Mouse (Mus musculus) liver, postnatal 0 days (tissue): ENCODE measurements at regions not wholly inside any gene's neighbourhood (a gene's known extent, or its start where the extent isn't known, plus 50 kb on each side); places are given as distances from the start of the nearest gene placed in this dataset.

Experiments used
- CTCF ChIP-seq: sonication (generic); IDR thresholded peaks from 2 replicates; pipeline ENCODE4 v1.5.1; 2016; ENCODE audit warnings: antibody characterized with exemption, low read depth
- EP300 ChIP-seq: IDR thresholded peaks from 2 replicates; pipeline ENCODE4 v1.6.1; 2016; ENCODE audit warnings: antibody characterized with exemption, low read depth, mild to moderate bottlenecking

- 0 out of 2 replicates have a peak, but pooled peaks have one; percentile 12 for TF ChIP-seq CTCF
- TF ChIP-seq EP300, result no peak
These were observed 868.8 kb upstream of the Acvr2a start for GRCm38 (mm10) chr2:47945061-47945460.
